Mouse (Mus musculus) liver, embryonic 15.5 days (tissue): ENCODE results near the gene Snapc4. TPM values are rescaled to one million over a fixed set of nuclear protein-coding genes. Genes with fewer than 3 reads are reported as not detected.

ENCODE experiments used
- ATAC-seq: fragments of 200-750 bp; cut with Nextera tagmentation; 2 replicates; pipeline ENCODE4 v1.8.0; 2017; ENCODE audit warnings: moderate number of reproducible peaks, mild to moderate bottlenecking, moderate library complexity; ENCODE audit not compliant: insufficient read depth
- H3K27ac ChIP-seq: fragments of 300-500 bp; sonication (generic); replicated peaks from 2 replicates; pipeline ENCODE4 v1.5.1; 2015; ENCODE audit warnings: mild to moderate bottlenecking, inconsistent platforms
- H3K27me3 ChIP-seq: fragments of 300-500 bp; sonication (generic); 2 replicates; pipeline ENCODE4 v1.6.1; 2015; ENCODE audit warnings: mild to moderate bottlenecking, inconsistent platforms
- H3K36me3 ChIP-seq: fragments of 300-500 bp; sonication (generic); replicated peaks from 2 replicates; pipeline ENCODE4 v1.6.1; 2015; ENCODE audit warnings: moderate library complexity, mild to moderate bottlenecking, inconsistent platforms
- H3K4me1 ChIP-seq: fragments of 300-500 bp; sonication (generic); replicated peaks from 2 replicates; pipeline ENCODE4 v1.6.1; 2015; ENCODE audit warnings: inconsistent platforms
- H3K4me2 ChIP-seq: fragments of 300-500 bp; sonication (generic); 2 replicates; pipeline ENCODE4 v1.6.1; 2015; ENCODE audit warnings: moderate library complexity, mild to moderate bottlenecking, inconsistent platforms
- H3K4me3 ChIP-seq: fragments of 300-500 bp; sonication (generic); replicated peaks from 2 replicates; pipeline ENCODE4 v1.5.1; 2015; ENCODE audit warnings: mild to moderate bottlenecking, inconsistent platforms
- H3K9ac ChIP-seq: fragments of 300-500 bp; sonication (generic); 2 replicates; pipeline ENCODE4 v1.6.1; 2015; ENCODE audit warnings: moderate library complexity, mild to moderate bottlenecking, inconsistent platforms
- H3K9me3 ChIP-seq: fragments of 300-500 bp; sonication (generic); replicated peaks from 2 replicates; pipeline ENCODE4 v1.6.1; 2016; ENCODE audit warnings: inconsistent platforms
- WGBS: fragments of 180-500 bp; shearing (Covaris S2); methylation state at CpG from one replicate; pipeline ENCODE4 v1.1.7; 2015; ENCODE audit warnings: mixed read lengths; ENCODE audit not compliant: insufficient replicate concordance; 5-methylcytosine and 5-hydroxymethylcytosine counted together
- polyA plus RNA-seq: library from polyadenylated mRNA; unstranded; fragments of >200 nt; fragmentation: Nextera tagmentation; extraction: Ambion mirVana; gene quantifications from 2 replicates; pipeline ENCODE4 v1.2.1, GENCODE M21; 2015

Gene Snapc4
- polyA plus RNA-seq, 1 experiment from 2014 or later = 8.4 TPM

DNA sequence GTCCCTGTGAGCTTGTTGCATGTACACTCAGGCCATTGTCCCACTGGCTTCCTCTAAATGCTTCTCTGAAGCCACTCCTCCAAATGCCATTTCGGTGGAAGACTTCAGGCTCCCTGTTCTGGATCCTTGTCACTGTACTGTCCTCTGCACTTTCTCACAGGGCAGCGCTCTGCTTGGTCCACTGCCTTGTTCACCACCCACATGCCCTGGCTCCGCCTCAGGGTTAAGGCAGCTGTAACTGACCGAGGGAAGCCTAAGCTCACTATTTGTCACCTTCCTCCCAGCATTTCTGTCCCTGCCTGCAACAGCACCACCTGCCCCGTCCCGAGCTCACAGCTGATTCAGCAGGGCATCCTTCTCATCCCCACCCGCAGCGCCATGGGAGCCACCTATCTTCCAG is 22.9 kb upstream of the Snapc4 start:
- 77% methylated on average over 8 of the region's 8 CpGs for WGBS

DNA sequence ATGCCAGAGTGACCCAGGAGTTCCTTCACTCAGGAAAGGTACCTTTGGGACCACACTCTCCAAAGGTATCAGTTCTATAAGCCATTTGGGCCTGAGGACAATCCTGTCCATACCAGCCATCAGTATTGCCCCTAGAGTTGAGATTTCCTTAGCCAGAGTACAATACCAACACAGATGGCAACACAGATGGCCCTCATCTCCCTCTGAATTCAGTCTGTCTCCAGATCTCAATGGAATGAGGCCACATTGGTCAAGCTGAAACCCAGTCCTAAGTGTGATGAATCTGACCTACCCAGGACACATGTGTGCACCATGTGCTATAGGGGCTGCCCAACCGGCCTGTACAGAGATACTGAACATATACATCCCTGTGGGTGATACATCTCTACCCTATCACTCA is 21.8 kb upstream of the Snapc4 start:
- no peak overlapping the region for H3K4me2 ChIP-seq
- H3K36me3 ChIP-seq = peaks cover 53% of the 10 kb centered on the region
- H3K27ac ChIP-seq = no peak overlapping the region
- ATAC-seq = no peak
- no peak overlapping the region for H3K9ac ChIP-seq
- no peaks in the 10 kb centered on the region for H3K9me3 ChIP-seq
- 74% methylated on average over 1 of the region's 1 CpGs for WGBS
- H3K4me1 ChIP-seq = peaks cover 44% of the 10 kb centered on the region
- no peak overlapping the region for H3K4me3 ChIP-seq
- no peaks in the 10 kb centered on the region for H3K27me3 ChIP-seq

More for the DNA sequence above, 22.9 kb upstream of the Snapc4 start:
- Histone ChIP-seq H3K27me3 (no peaks in the 10 kb centered on the region), H3K9me3 (no peaks in the 10 kb centered on the region), H3K27ac (no peak overlapping the region), H3K4me2 (no peak overlapping the region), H3K9ac (no peak overlapping the region), H3K4me1 (peaks cover 54% of the 10 kb centered on the region), H3K36me3 (peaks cover 43% of the 10 kb centered on the region), H3K4me3 (no peak overlapping the region)
- no peak for ATAC-seq

DNA sequence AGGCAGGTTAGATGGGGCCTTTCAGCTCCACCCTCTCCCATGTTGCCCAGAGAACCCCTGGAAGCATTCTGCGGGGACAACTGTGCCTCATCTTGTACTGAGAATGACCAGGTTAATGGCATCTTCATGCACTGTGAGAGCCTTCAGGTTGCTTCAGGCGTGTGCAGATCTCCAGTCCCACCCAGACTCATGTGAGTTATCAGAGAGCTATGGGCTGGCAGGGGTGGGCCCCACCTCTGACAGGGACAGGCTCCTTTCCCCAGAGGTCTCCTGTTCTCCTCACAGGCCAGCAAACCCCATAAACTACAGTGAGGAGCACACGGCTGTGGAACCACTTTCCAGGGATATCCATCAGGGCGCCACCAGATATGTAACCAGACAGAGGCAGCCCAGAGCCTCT is 20.6 kb upstream of the Snapc4 start:
- 0 out of 2 replicates have a peak, but pooled peaks have one; percentile 35 for ATAC-seq
- H3K9ac ChIP-seq = no peak overlapping the region
- H3K4me1 ChIP-seq = peaks cover 31% of the 10 kb centered on the region
- H3K4me3 ChIP-seq = no peak overlapping the region
- no peak overlapping the region; the same call in 1 of the 2 replicates for H3K4me2 ChIP-seq
- H3K36me3 ChIP-seq = peaks cover 62% of the 10 kb centered on the region
- WGBS = 62% methylated on average over 4 of the region's 4 CpGs
- no peaks in the 10 kb centered on the region for H3K9me3 ChIP-seq
- no peak overlapping the region for H3K27ac ChIP-seq
- H3K27me3 ChIP-seq = no peaks in the 10 kb centered on the region

DNA sequence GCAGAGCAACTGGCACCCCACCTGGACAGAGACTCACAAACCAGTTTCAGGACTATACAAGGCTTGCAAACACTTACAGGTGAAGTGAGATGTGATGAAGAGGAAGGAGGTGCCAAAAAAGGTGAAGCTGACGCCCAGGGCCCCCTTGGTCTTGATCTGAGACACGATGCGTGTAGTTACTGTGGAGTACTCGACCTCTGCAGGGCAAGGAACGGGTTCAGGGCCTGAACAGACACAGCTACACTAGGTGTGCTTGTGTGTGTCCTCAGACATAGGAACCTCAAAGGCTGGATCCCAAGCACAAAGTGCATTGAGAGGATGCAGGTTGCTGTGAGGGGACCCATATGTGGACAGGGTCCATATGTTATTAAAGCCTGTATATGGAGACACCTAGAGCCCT is 19.8 kb upstream of the Snapc4 start:
- no peaks in the 10 kb centered on the region for H3K27me3 ChIP-seq
- no peaks in the 10 kb centered on the region for H3K9me3 ChIP-seq
- H3K4me2 ChIP-seq = no peak overlapping the region
- no peak for ATAC-seq
- 77% methylated on average over 5 of the region's 5 CpGs for WGBS
- no peak overlapping the region for H3K4me3 ChIP-seq
- peaks cover 27% of the 10 kb centered on the region for H3K4me1 ChIP-seq
- H3K9ac ChIP-seq = no peak overlapping the region; the same call in 1 of the 2 replicates
- H3K36me3 ChIP-seq = peaks cover 70% of the 10 kb centered on the region
- H3K27ac ChIP-seq = no peak overlapping the region

DNA sequence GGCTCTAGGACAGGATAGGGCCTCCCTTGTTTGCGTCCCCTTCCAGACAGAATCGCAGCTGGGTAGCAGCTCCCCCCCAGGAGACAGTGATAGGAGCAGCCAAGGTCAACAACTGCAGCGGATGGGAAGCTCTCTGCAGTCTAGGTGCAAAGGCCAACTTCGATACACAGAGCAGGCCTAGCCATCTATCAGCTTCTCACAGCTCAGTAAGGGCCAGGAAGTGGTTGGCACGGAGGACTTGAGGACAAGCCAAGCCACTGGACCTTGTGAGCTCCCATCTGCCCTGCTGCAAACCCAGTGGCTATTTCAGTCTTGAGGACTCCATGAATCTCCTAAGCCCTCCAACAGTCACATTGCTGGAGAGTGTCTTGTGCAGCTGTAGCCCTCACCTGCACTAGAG is 19.2 kb upstream of the Snapc4 start:
- Histone ChIP-seq H3K27me3 (no peaks in the 10 kb centered on the region), H3K4me3 (no peak overlapping the region), H3K9me3 (no peaks in the 10 kb centered on the region), H3K4me2 (no peak overlapping the region), H3K4me1 (peaks cover 22% of the 10 kb centered on the region), H3K9ac (no peak overlapping the region), H3K36me3 (peaks cover 76% of the 10 kb centered on the region), H3K27ac (no peak overlapping the region)
- WGBS = 72% methylated on average over 5 of the region's 5 CpGs
- ATAC-seq = peak; percentile 48

DNA sequence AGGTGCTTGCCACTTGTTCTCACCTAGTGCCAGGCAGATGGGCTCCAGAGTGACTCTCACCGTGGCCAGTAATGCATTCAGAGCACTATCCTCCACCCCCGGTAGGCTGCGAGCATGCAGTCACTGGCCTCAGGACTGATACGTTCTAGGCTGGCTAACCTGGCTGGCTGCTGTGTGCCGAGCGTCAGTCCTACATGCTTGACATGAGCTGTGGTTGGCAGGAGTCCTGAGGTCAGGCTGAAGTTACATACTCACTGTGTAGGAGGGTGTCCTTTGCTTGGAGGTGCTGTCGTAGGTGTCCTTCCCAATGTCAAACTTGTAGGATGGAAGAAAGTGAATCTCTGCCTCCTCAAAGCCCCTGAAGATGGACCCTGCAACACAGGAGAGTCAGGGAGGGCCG is 18.5 kb upstream of the Snapc4 start:
- H3K4me1 ChIP-seq = peaks cover 21% of the 10 kb centered on the region
- H3K36me3 ChIP-seq = peaks cover 83% of the 10 kb centered on the region
- H3K9me3 ChIP-seq = no peaks in the 10 kb centered on the region
- no peak overlapping the region for H3K4me2 ChIP-seq
- no peak overlapping the region for H3K4me3 ChIP-seq
- no peak overlapping the region for H3K9ac ChIP-seq
- 80% methylated on average over 8 of the region's 8 CpGs for WGBS
- H3K27ac ChIP-seq = no peak overlapping the region
- ATAC-seq = no peak
- H3K27me3 ChIP-seq = no peaks in the 10 kb centered on the region

DNA sequence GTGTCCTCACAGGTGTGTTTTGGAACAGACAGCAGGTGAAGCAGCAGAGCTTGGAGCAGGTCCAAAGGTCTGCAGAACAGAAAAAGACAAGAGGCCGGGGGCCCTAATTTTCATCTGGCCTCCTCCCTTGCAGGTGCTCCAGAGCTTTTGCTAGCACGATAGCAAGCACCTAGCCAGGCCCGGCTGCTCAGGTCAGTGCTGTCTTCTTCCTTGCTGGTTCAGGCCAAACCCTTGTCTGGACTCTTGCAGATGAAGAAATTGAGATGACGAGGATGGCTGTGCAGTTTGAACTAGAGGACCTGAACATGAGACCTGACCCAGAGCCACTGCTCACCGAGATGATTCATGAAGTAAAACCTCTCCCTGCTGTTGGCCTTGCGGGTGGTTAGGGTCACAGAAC is 11.2 kb upstream of the Snapc4 start:
- H3K9ac ChIP-seq = no peak overlapping the region
- no peak overlapping the region for H3K4me2 ChIP-seq
- H3K9me3 ChIP-seq = no peaks in the 10 kb centered on the region
- no peak overlapping the region for H3K27ac ChIP-seq
- H3K27me3 ChIP-seq = no peaks in the 10 kb centered on the region
- H3K36me3 ChIP-seq = peaks cover 72% of the 10 kb centered on the region
- H3K4me1 ChIP-seq = peaks cover 32% of the 10 kb centered on the region
- no peak for ATAC-seq
- 78% methylated on average over 6 of the region's 6 CpGs for WGBS
- H3K4me3 ChIP-seq = no peak overlapping the region

DNA sequence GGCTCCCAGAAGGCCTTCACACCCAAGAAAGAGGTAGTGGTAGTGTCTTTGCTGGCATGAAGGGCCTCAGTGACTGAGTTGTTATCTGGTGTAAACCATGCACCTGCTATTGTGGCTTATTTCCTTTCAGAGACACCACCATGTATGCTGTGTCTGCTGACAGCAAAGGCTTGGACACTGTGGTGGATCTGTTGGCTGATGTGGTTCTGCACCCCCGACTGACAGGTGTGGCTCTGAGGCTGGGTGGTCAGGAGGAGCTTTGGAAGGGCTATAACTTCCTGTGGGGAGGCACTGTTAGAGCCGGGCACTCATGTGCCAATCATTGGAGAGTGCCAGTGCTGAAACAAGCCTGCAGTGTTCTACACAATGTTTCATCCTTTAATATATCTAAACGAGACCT is 10.5 kb upstream of the Snapc4 start:
- H3K4me3 ChIP-seq = peak overlapping the region; percentile 21; the same call in 1 of the 2 replicates
- no peak overlapping the region for H3K9ac ChIP-seq
- WGBS = 45% methylated on average over 3 of the region's 3 CpGs
- peaks cover 32% of the 10 kb centered on the region for H3K4me1 ChIP-seq
- no peak for ATAC-seq
- H3K36me3 ChIP-seq = peaks cover 72% of the 10 kb centered on the region
- no peaks in the 10 kb centered on the region for H3K27me3 ChIP-seq
- no peak overlapping the region for H3K27ac ChIP-seq
- H3K4me2 ChIP-seq = peak overlapping the region; percentile 91; the same call in 1 of the 2 replicates
- H3K9me3 ChIP-seq = no peaks in the 10 kb centered on the region

DNA sequence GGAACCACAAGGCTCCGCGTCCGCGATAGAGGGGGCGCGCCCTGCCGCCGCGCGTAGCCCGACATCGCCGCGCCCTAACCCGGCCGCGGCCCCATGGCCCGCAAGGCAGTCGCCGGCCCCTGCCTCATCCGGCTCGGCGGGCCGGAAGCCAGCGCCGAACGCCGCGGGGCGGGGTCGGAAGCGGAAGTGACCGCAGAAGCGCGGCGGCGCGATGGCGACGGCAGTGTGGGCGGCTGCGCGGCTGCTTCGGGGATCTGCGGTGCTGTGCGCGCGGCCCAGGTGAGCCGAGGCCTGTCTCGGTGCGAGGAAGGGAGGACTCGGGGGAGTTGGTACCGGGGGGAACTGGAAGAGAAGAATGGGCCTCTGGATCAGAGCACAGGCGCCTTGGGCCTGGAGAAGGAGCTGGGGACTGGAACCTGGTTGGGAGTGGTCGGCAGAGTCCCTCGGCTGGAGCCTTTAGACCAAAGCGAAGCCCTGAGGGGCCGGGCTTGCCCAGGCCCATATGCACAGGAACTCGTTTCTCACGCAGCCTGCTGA is 8.8 kb upstream of the Snapc4 start, which contains the start of the genes Entr1 and Pmpca:
Entr1 (minus strand) TSS at position 163 of the 537 bp plus-strand sequence.
Pmpca (plus strand) TSS at position 186 of the 537 bp plus-strand sequence.
- no peaks in the 10 kb centered on the region for H3K27me3 ChIP-seq
- H3K9ac ChIP-seq = peak within 1 kb of the TSS; percentile 84
- H3K27ac ChIP-seq = peak within 1 kb of the TSS; percentile 83
- peak within 1 kb of the TSS; percentile 95 for H3K4me3 ChIP-seq
- no peaks in the 10 kb centered on the region for H3K9me3 ChIP-seq
- H3K4me2 ChIP-seq = peak within 1 kb of the TSS; percentile 91
- peak; percentile 91 for ATAC-seq
- peaks cover 32% of the 10 kb centered on the region for H3K4me1 ChIP-seq
- under 1% methylated on average over 60 of the region's 60 CpGs for whole genome bisulfite sequencing
- H3K36me3 ChIP-seq = peaks cover 72% of the 10 kb centered on the region

DNA sequence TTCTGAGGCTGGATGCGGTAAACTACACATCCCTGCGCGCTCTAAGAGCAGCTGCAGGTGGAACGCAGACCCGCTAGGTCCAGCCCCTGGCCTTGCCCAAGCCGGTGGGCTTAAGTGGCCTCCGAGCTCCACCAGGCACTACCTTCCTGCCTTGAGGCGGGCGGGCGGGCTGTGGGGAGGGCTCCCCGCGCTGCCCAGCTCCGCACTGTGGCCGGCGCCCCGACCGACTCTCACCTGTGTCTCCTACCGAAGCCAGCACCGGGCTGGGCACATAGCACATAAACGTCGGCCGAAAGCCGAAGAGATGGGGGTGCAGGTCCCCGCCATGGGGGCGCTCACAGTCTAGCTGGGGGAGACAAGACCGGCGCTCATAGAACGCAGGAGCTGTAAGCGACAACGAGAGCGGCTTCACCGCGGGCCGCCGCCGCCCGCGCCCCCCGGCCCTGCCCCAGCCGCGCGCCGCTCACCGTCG is 8.3 kb upstream of the Snapc4 start:
- no peaks in the 10 kb centered on the region for H3K9me3 ChIP-seq
- H3K4me1 ChIP-seq = peaks cover 32% of the 10 kb centered on the region
- peak overlapping the region; percentile 83 for H3K27ac ChIP-seq
- H3K4me2 ChIP-seq = peak overlapping the region; percentile 91
- H3K4me3 ChIP-seq = peak overlapping the region; percentile 95
- peaks cover 72% of the 10 kb centered on the region for H3K36me3 ChIP-seq
- H3K9ac ChIP-seq = peak overlapping the region; percentile 84
- peak; percentile 53 for ATAC-seq
- no peaks in the 10 kb centered on the region for H3K27me3 ChIP-seq
- WGBS = under 1% methylated on average over 45 of the region's 45 CpGs

DNA sequence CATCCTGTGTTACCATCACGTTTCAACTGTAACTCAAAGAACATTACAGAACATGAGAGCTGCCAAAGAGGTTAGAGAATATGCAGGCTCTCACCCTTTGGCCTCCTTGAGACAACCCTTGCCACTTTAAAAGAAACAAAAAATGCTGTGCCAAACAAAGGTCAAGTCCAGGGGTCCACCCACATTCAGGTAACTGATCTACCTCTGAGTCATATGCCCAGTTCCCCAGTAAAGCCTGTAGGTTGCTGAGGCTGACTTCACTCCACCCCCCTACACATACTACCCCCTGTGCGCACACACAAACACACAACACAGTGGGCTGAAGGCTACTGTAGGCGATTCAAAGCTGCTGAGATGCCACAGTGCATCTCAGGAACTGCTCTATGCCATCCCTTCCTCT is 7.3 kb upstream of the Snapc4 start:
- peak overlapping the region; percentile 84; the same call in 1 of the 2 replicates for H3K9ac ChIP-seq
- peak overlapping the region; percentile 91 for H3K4me2 ChIP-seq
- ATAC-seq = no peak
- H3K27ac ChIP-seq = no peak overlapping the region
- peaks cover 32% of the 10 kb centered on the region for H3K4me1 ChIP-seq
- WGBS = 76% methylated on average over 3 of the region's 3 CpGs
- peaks cover 72% of the 10 kb centered on the region for H3K36me3 ChIP-seq
- H3K27me3 ChIP-seq = no peaks in the 10 kb centered on the region
- no peaks in the 10 kb centered on the region for H3K9me3 ChIP-seq
- H3K4me3 ChIP-seq = peak overlapping the region; percentile 95
